Mouse (Mus musculus) liver, postnatal 0 days (tissue): ENCODE data around the gene H2al1k.
"Not testable (repeated sequence)": the region's sequence is repeated elsewhere in the genome, so short reads cannot be mapped to it uniquely, and the experiment has no call there.

Experiments
- CTCF ChIP-seq: sonication (generic); IDR thresholded peaks from 2 replicates; pipeline ENCODE4 v1.5.1; 2016; ENCODE audit warnings: antibody characterized with exemption, low read depth
- EP300 ChIP-seq: IDR thresholded peaks from 2 replicates; pipeline ENCODE4 v1.6.1; 2016; ENCODE audit warnings: antibody characterized with exemption, low read depth, mild to moderate bottlenecking

GRCm38 (mm10) chrX:9332366-9332962 lies 18.0 kb upstream of the H2al1k start:
- not testable (repeated sequence) for TF ChIP-seq CTCF, EP300
